15 mouse cellular contexts compared by ENCODE assay signal in genomic region chr7:58488250-58488649, GRCm38 (mm10).
DNase-seq lines count a peak whose midpoint lies in the region; ATAC-seq lines count a peak whose summit lies in the region.
"Had no signal": no experiment of that assay in that cellular context is flagged by ENCODE, and none has a peak within 500 bp of the region (broad histone marks: within the 10 kb centered on the region; RNA-seq: fewer than 3 reads in every experiment).

No protein-coding gene starts in this region.

- DNase-seq in midbrain, embryonic 11.5 days (ENCODE audit: low spot score, missing footprints), result no peak
- peak; percentile 19 to 57 for DNase-seq in left cerebral cortex, adult 9 months (ENCODE audit: low spot score in 2 of 2)
- DNase-seq in telencephalon, adult 2 months (ENCODE audit: low read depth, low spot score), result peak; percentile 85
- no peak for DNase-seq in embryo, embryonic 10.5 days (ENCODE audit: low spot score)
- no peak for DNase-seq in gastrocnemius, adult 8-10 months (ENCODE audit: low spot score in 2 of 2)
- DNase-seq: cerebellum, postnatal 14 days; kidney, adult 9 months; lung, adult 18-20 months; thymus, postnatal 36 days had no signal

- no peak overlapping the region for H3K4me2 ChIP-seq in forebrain, embryonic 15.5 days (replicated peaks)
- no peak overlapping the region for H3K4me2 ChIP-seq in forebrain, embryonic 12.5 days
- no peak overlapping the region for H3K4me2 ChIP-seq in midbrain, embryonic 12.5 days (replicated peaks)
- H3K4me2 ChIP-seq in midbrain, embryonic 11.5 days, result no peak overlapping the region
- H3K4me2 ChIP-seq: embryonic facial prominence, embryonic 12.5 days; limb, embryonic 13.5 days had no signal

- 0 out of 2 replicates have a peak, but pooled peaks cover 7% of the 10 kb centered on the region for H3K4me1 ChIP-seq in forebrain, embryonic 15.5 days
- peaks cover 2% of the 10 kb centered on the region; the same call in 1 of the 2 replicates for H3K4me1 ChIP-seq in forebrain, embryonic 12.5 days
- no peaks in the 10 kb centered on the region for H3K4me1 ChIP-seq in midbrain, embryonic 12.5 days
- peaks cover 2% of the 10 kb centered on the region; the same call in 1 of the 2 replicates for H3K4me1 ChIP-seq in midbrain, embryonic 11.5 days (ENCODE audit: control insufficient read depth, insufficient read depth, low read length)
- H3K4me1 ChIP-seq: embryonic facial prominence, embryonic 12.5 days; limb, embryonic 13.5 days had no signal

- H3K27ac ChIP-seq in forebrain, embryonic 15.5 days (replicated peaks), result peak overlapping the region; percentile 65
- no peak overlapping the region for H3K27ac ChIP-seq in forebrain, embryonic 12.5 days
- no peak overlapping the region for H3K27ac ChIP-seq in midbrain, embryonic 12.5 days (replicated peaks)
- no peak overlapping the region for H3K27ac ChIP-seq in midbrain, embryonic 11.5 days (ENCODE audit: low read depth, low read length)
- H3K27ac ChIP-seq: embryonic facial prominence, embryonic 12.5 days; limb, embryonic 13.5 days; stomach, postnatal 0 days had no signal

- H3K9me3 ChIP-seq in forebrain, embryonic 15.5 days, result no peaks in the 10 kb centered on the region
- H3K9me3 ChIP-seq in forebrain, embryonic 12.5 days, result no peaks in the 10 kb centered on the region
- no peaks in the 10 kb centered on the region for H3K9me3 ChIP-seq in midbrain, embryonic 12.5 days
- no peaks in the 10 kb centered on the region for H3K9me3 ChIP-seq in midbrain, embryonic 11.5 days (ENCODE audit: control insufficient read depth, low read length)
- H3K9me3 ChIP-seq: embryonic facial prominence, embryonic 12.5 days; limb, embryonic 13.5 days had no signal

- no peak overlapping the region for H3K9ac ChIP-seq in forebrain, embryonic 15.5 days (replicated peaks)
- H3K9ac ChIP-seq in forebrain, embryonic 12.5 days, result no peak overlapping the region
- no peak overlapping the region for H3K9ac ChIP-seq in midbrain, embryonic 12.5 days (replicated peaks)
- no peak overlapping the region for H3K9ac ChIP-seq in midbrain, embryonic 11.5 days (ENCODE audit: low read length)
- H3K9ac ChIP-seq: embryonic facial prominence, embryonic 12.5 days; limb, embryonic 13.5 days had no signal

- peak; percentile 82 for ATAC-seq in forebrain, embryonic 15.5 days (replicated peaks)
- no peak; the same call in 1 of the 2 replicates for ATAC-seq in forebrain, embryonic 12.5 days (ENCODE audit: low FRiP score)
- peak; percentile 61 for ATAC-seq in midbrain, embryonic 12.5 days (ENCODE audit: low FRiP score, low read depth)
- ATAC-seq in midbrain, embryonic 11.5 days (ENCODE audit: low FRiP score), result no peak

- H3K36me3 ChIP-seq in forebrain, embryonic 15.5 days, result no peaks in the 10 kb centered on the region
- H3K36me3 ChIP-seq in forebrain, embryonic 12.5 days (replicated peaks), result no peaks in the 10 kb centered on the region
- no peaks in the 10 kb centered on the region for H3K36me3 ChIP-seq in midbrain, embryonic 12.5 days
- no peaks in the 10 kb centered on the region for H3K36me3 ChIP-seq in midbrain, embryonic 11.5 days (ENCODE audit: control insufficient read depth, insufficient read depth, low read length)
- H3K36me3 ChIP-seq: embryonic facial prominence, embryonic 12.5 days; limb, embryonic 13.5 days had no signal

- no peaks in the 10 kb centered on the region for H3K27me3 ChIP-seq in forebrain, embryonic 15.5 days
- H3K27me3 ChIP-seq in forebrain, embryonic 12.5 days, result no peaks in the 10 kb centered on the region
- no peaks in the 10 kb centered on the region for H3K27me3 ChIP-seq in midbrain, embryonic 12.5 days
- H3K27me3 ChIP-seq in midbrain, embryonic 11.5 days (ENCODE audit: control insufficient read depth, insufficient read depth, low read length), result no peaks in the 10 kb centered on the region
- H3K27me3 ChIP-seq: embryonic facial prominence, embryonic 12.5 days; limb, embryonic 13.5 days had no signal

- 28% methylated on average over 2 of the region's 2 CpGs for WGBS in forebrain, embryonic 15.5 days
- WGBS in forebrain, embryonic 12.5 days, result 43% methylated on average over 2 of the region's 2 CpGs
- WGBS in midbrain, embryonic 12.5 days, result 39% methylated on average over 2 of the region's 2 CpGs
- 74% methylated on average over 2 of the region's 2 CpGs for WGBS in midbrain, embryonic 11.5 days

- no peak overlapping the region for H3K4me3 ChIP-seq in forebrain, embryonic 15.5 days
- no peak overlapping the region for H3K4me3 ChIP-seq in forebrain, embryonic 12.5 days (replicated peaks)
- no peak overlapping the region for H3K4me3 ChIP-seq in midbrain, embryonic 12.5 days
- H3K4me3 ChIP-seq in midbrain, embryonic 11.5 days (ENCODE audit: low read depth, low read length), result no peak overlapping the region
- H3K4me3 ChIP-seq: embryonic facial prominence, embryonic 12.5 days; limb, embryonic 13.5 days had no signal

Comparison
In these comparisons a context has a peak if more than half of its experiments do, and no peak if none do; other contexts are left out.
1. ATAC-seq: peak in forebrain, embryonic 15.5 days (single experiment) and midbrain, embryonic 12.5 days (single experiment); none in forebrain, embryonic 12.5 days (single experiment) and midbrain, embryonic 11.5 days (single experiment).
2. DNase-seq: peak in left cerebral cortex, adult 9 months (2 of 2) and telencephalon, adult 2 months (single experiment); none in midbrain, embryonic 11.5 days (single experiment), embryo, embryonic 10.5 days (single experiment) and gastrocnemius, adult 8-10 months (0 of 2).